Mouse (Mus musculus): ENCODE measurements around the gene Hist1h4n.

GRCm38 (mm10) chr13:21789925-21790324, 42.1 kb downstream of the Hist1h4n start:
- TF ChIP-seq CTCF (IDR thresholded peaks at IDR 0.05; ENCODE audit: borderline replicate concordance, insufficient read depth, low read depth, low read length) (no peak), POLR2A (IDR thresholded peaks at IDR 0.05; ENCODE audit: borderline replicate concordance, insufficient read depth, low read length) (no peak)
